Mouse (Mus musculus) layer of hippocampus, adult 2 months (tissue): Measurements from ENCODE around the gene Rasgef1a. TPM values are rescaled to one million over a fixed set of nuclear protein-coding genes. Genes with fewer than 3 reads are reported as not detected.

Experiments used
- DNase-seq, 2 experiments: peaks; one replicate each; pipeline ENCODE4 v3.0.0; 2022; ENCODE audit warnings: low spot score in 2 of 2
- H3K27ac ChIP-seq: fragments of 200-600 bp; 2 replicates; pipeline ENCODE4 v1.8.1; 2022
- H3K4me3 ChIP-seq: fragments of 200-600 bp; 2 replicates; pipeline ENCODE4 v1.8.1; 2022; ENCODE audit warnings: mild to moderate bottlenecking
- CTCF ChIP-seq: fragments of 200-600 bp; conservative IDR thresholded peaks from 2 replicates; pipeline ENCODE4 v1.8.1; 2022; ENCODE audit warnings: antibody characterized with exemption, mild to moderate bottlenecking, moderate library complexity
- total RNA-seq, 2 experiments: library from RNA; stranded (reverse); gene quantifications; 2 replicates each; pipeline ENCODE4 v1.2.3; 2021

Rasgef1a gene
- total RNA-seq, 2 experiments from 2014 or later = 216 to 231 TPM

DNA sequence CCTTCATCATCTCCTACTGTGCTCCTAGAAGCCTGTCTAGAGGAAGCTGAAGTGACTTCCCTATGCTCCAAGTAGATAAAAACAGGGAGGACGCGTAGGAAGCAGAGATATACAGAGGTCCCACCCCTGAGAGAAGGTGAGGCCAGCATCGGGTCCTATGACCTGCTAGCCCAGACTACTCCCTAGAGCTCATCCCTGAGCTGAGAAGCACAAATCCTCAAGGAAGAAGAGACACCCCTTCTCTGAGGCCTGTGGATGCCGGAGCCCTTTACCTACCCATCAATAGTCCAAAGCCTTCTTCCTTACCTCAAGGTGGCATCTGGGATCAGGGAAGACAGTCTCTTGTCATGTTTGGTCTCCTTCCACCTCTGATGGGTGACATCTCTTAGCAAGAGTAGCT lies 69.5 kb downstream of the Rasgef1a start:
- no peak for TF ChIP-seq CTCF
- no peak for DNase-seq
- H3K4me3 ChIP-seq = no peak overlapping the region
- H3K27ac ChIP-seq = no peak overlapping the region

DNA sequence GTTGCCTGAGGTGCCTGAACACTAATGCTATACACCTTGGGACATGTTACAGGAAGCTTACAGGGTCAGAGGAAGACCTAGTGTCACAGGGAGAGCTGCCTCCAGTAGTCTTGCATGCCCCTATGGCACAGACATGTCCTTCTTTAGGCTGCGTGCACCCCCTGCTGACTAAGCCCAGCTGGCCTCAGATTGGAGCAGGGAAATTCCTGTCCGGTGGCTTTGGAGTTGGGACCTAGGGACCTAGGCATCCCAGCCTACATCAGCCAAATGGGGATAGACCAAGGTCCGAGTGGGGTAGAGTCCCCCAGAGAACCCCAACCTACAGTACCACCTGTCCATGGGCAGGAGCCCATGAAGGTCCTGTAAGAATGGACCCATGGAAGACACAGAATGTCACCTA lies 71.1 kb downstream of the Rasgef1a start:
- H3K4me3 ChIP-seq = no peak overlapping the region
- no peak for DNase-seq
- no peak overlapping the region for H3K27ac ChIP-seq
- TF ChIP-seq CTCF = no peak

DNA sequence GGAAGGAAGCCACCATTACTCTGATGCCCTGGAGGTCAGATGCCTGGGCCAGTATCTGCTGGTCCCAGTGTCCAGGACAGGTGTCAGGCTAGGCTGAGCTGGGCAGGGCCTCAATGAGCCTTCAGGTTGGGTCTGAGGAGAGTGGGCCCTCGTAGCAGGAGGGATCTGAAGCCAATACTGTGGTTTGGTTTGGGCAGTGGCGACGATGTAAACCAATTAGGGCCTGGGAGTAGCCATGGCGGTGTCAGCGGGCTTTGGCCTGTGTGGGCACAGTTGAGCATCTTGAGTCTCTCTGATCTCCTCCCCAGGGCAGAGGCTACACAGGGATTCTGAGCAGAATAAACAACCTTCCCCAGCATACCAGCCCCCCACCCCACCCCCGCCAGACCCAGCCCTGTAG lies 72.4 kb downstream of the Rasgef1a start:
- no peak for TF ChIP-seq CTCF
- no peak overlapping the region for H3K27ac ChIP-seq
- no peak for DNase-seq
- no peak overlapping the region for H3K4me3 ChIP-seq

DNA sequence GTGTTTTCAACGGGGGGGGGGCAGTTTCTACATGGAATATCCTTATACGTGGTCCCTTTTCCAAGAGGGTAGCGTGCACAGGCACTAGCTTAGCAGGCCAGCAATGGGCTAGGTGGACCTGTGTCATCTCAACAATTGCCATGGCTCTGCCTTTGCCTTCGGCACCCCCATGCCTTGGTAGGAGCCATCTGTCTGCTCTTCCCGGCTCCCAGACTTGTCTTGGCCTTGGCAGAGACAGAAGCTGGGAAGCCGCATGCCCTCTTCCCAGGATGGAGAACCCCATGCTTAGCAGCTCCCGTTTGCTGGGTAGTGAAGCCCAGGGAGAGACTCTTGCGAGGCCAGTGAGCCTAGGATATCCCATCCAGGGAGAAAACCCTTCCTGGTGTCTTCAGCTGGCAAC lies 73.4 kb downstream of the Rasgef1a start:
- H3K4me3 ChIP-seq = no peak overlapping the region
- no peak for DNase-seq
- TF ChIP-seq CTCF = no peak

DNA sequence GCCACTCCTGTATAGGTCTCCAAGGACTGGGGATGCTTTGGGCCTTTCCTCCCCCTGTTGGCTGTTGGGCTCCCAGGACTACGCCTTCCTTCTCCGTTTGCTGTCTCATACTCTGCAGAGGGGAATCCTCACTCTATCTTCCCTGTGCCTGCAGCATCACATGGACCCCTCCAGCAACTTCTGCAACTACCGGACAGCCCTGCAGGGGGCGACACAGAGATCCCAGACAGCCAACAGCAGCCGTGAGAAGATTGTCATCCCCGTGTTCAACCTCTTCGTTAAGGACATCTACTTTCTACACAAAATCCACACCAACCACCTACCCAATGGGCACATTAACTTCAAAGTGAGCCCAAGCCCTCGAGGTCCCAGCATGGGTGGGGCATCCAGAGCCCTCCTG lies 76.7 kb downstream of the Rasgef1a start:
- no peak overlapping the region for H3K4me3 ChIP-seq
- H3K27ac ChIP-seq = no peak overlapping the region
- peak; percentile 77 for TF ChIP-seq CTCF
- DNase-seq = peak in 1 of 2 experiments; percentile 62

More for the DNA sequence above, 73.4 kb downstream of the Rasgef1a start:
- no peak overlapping the region for H3K27ac ChIP-seq

DNA sequence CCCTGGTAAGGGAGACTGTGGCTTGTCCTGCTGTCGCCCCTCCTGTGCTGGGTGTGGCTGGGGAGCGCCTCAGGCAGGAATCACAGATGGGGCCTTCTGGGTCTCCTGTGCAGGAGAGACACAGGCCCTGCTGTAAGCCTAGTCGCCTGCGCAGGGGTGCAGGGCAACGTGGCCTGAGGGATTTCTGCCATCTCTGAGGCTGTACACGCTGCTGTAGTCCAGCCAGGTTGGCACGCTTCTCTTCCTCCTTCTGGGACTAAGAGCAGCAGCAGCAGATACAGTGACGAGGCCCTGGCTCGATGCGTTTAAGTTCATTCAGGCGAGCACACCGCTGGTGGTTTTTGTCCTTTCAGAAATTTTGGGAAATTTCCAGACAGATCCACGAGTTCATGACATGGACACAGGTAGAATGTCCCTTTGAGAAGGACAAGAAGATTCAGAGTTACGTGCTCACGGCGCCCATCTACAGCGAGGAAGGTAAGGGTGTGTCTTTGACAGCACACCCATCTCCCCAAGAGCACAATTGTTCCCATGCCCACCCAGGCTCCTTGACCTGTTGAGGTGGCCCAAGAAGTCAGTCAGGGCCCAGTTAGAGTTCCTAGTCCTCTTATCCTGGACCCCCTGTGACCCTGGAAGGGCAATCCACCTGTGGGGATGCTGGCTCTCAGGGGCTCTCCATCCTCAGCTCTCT lies 77.7 kb downstream of the Rasgef1a start:
- no peak for TF ChIP-seq CTCF
- H3K4me3 ChIP-seq = no peak overlapping the region
- DNase-seq = peak in 1 of 2 experiments; percentile 6
- H3K27ac ChIP-seq = no peak overlapping the region

DNA sequence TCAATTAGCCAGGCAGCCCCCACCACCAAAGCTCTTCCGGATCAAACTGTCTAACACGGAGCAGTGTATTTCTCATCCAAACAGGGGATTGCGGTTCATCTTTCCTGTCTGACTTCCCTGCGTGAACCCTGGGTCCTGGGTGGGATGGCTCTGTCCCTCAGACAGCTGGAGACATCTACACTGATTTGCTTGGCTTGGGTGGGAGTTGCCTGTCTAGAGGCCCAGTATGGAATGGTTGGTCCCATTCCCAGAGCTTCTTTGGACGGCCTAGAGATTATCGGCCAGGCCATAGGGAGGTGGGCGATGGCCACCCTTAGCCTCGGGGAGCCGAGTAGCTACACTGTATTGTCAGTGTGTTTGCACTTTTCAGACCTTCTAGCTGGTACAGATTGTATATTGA lies 79.6 kb downstream of the Rasgef1a start:
- no peak for DNase-seq
- TF ChIP-seq CTCF = no peak
- H3K4me3 ChIP-seq = no peak overlapping the region
- no peak overlapping the region for H3K27ac ChIP-seq

DNA sequence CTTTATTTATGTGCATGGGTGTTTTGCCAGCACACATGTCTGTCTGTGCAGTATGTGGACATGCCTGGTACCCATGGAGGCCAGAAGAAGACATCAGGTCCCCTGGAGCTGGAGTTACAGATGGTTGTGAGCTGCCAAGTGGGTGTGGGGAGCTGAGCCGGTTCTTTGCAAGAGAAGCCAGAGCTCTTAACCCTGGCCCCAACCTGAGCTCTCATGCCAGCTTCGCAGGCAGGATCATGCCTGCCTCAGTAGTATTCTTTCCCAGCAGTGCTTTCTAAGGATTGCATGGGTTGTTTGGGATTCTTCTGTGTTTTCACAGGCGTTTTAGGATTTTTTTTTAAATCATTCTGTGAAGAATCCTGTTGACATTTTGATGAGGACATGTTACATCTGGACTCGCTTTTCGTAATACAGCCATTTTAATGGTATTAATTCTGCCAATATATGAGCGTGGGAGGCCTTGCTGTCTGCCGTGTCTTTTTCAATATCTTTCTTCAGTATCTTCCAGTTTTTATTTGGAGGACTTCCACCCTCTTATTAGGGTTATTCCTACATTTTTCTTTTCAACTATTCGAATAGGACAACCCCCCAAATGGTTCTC lies 86.6 kb downstream of the Rasgef1a start:
- Histone ChIP-seq H3K4me3 (no peak overlapping the region), H3K27ac (peak overlapping the region; percentile 32)
- TF ChIP-seq CTCF = no peak
- DNase-seq = no peak

DNA sequence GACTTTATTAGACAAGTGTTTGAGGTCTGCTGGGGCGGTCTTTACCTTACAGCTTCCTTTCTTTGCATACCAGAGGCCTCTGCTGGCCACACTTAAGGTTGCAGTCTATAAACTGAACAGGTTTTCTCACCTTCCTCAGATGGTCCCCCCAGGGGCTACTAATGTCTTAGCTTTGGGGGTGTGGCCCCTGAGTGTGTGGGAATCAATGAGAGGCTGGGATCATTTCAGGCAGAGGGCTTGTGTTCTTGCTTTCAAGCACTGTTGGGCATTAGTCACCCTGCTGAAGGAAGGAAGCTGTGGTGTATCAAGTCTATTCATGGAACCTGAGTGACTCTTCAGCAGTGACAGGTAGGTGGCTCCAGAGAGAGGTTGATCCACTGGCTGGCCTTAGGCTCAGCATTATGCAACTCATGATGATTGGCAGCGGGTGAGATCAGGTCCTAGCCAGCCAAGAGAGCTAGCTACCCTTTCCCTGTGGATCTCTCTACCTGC lies 88.1 kb downstream of the Rasgef1a start:
- peak in 1 of 2 experiments; percentile 11 for DNase-seq
- TF ChIP-seq CTCF = peak; percentile 77
- H3K27ac ChIP-seq = no peak overlapping the region
- no peak overlapping the region for H3K4me3 ChIP-seq

DNA sequence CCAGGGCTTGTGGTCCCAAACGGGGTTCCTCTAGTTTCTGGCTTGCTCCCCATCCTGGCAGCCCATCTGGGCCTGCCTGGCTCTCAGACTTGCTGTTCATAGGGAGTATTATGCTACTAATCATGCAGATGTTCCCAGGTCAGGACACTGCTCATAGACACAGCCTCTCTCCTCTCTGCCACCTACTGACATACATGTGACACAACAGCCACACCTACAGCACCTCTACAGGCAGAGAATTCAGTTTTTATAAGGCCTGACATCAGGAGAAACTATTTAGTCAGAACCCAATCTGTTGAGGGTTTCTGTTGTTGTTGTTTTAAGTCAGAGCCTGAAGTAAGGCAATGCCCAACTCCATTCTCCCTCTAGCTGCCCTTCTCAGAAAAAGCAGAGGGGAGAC lies 100.6 kb downstream of the Rasgef1a start:
- Histone ChIP-seq H3K27ac (no peak overlapping the region), H3K4me3 (no peak overlapping the region)
- no peak for DNase-seq
- TF ChIP-seq CTCF = peak; percentile 52

DNA sequence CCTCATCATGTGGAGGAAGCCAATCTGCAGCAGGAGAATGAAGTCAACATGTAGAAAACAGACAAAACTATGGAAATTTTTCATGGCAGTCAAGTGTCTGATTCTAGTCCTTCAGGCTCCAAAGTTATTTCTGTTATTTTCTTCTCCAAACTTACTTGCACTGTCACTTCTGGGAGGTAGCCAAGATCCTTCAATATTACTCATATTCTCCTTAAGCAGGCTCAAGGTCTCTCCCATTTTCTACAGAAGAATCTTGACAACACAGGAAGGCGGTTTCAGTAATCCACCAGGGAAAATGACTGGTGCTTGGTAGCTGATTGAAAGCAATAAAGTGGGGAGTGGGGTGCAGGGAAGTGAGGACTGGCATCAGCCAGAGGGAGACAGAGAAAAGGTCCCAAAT lies 111.5 kb downstream of the Rasgef1a start:
- no peak for TF ChIP-seq CTCF
- Histone ChIP-seq H3K27ac (no peak overlapping the region), H3K4me3 (no peak overlapping the region)
- no peak for DNase-seq

DNA sequence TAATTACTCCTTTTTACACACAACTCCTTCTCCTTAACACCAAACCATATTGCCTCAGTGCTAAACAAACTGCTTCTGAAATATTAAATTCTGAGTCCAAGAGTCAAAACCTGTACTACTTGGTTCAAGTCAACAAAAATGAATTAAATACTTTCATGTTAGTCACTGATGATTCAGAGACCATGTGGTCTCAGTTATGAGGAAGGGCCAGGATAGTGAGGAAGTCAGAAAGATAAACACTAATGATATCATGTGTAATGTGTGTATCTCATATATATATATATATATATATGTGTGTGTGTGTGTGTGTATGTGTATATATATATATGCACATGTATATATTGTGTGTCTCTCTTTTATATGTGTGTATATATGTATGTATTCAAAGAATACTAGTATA lies 115.3 kb downstream of the Rasgef1a start:
- H3K27ac ChIP-seq = no peak overlapping the region
- no peak overlapping the region for H3K4me3 ChIP-seq
- no peak for DNase-seq
- no peak for TF ChIP-seq CTCF

DNA sequence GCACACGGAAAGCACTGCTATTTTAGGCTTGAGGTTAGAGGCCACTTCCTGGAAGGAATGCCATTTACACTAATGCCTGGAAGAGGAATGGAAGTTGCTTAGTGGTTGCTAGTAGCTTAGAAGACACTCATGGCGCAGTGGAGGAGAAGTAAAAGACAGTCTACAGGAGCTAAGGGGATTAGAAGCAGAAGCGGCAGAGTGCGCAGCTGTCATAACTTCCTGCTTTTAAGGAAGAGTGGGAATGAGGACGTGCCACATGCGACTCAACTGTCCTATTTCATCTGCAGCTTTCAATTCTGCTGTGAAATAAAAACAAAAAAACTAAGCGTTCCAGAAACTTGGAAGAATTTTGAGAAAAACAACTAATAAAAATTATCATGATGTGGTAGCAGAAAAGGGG lies 116.0 kb downstream of the Rasgef1a start:
- no peak overlapping the region for H3K4me3 ChIP-seq
- no peak for TF ChIP-seq CTCF
- DNase-seq = no peak
- no peak overlapping the region for H3K27ac ChIP-seq
